Mouse (Mus musculus) spleen, postnatal 4 days (tissue): Measurements from ENCODE around the gene Nudcd3.

Experiments
- DNase-seq, 2 experiments: peaks; one replicate each; pipeline ENCODE4 v3.0.0; 2022; ENCODE audit warnings: low spot score in 2 of 2

Gene Nudcd3

DNA sequence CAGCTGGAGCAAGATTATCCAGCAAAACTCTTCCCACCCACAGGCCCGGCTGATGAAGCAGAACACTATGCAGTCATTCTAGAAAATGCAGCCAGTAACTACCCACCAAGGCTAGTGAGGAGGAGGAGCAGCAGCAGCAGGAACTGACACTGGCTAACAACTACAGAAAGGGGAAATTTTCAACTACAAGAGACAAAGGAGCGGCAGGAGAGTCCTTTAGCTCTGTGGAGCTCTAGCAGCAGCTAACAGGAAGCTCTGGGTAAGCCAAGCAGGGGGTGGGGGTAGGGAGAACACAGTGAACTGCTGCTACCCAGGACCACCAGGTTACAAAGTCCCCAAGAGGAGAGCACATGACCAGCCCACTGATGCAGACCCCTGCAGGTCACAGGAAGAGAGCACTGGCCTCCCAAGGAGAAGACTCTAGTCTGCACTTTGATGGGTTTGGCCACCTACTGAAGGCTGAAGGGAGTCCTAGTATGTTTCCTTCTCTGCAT lies 21.5 kb downstream of the Nudcd3 start:
- no peak for DNase-seq

- DNase-seq: no peak
These were observed 22.3 kb downstream of the Nudcd3 start for GRCm38 (mm10) chr11:6177781-6178420.

- no peak for DNase-seq
These were observed 24.7 kb downstream of the Nudcd3 start for GRCm38 (mm10) chr11:6175506-6175905.

GRCm38 (mm10) chr11:6174719-6175118 lies 25.5 kb downstream of the Nudcd3 start:
- DNase-seq: no peak

DNA sequence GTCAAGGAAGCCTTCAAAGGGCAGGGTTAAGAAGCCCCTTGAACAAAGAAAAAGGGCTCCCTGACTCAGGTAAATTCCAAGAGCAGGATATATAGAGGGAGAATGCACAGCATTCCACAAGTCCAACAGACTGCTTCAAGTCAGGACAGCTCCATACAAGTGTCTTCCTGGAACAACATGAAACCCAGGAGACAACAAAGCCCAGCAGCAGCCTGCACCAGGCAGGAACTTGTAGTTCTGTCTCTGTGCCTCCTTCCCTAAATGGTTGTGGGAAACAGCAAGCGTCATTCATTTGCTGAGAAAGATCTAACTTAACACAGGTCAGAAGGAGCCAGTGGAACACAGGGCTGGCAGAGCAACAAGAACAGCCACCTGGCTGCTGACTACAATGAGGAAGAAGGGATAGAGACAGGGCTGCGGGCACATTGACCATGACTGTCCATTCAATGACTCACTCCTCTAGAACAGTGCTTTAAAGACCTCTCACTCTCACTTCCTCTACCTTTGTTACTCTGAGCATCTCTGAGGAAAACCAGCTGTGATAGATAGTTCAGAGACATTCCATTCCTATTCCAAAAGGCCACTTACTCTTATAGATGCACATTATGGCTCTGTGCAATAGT lies 31.1 kb downstream of the Nudcd3 start:
- no peak for DNase-seq

DNA sequence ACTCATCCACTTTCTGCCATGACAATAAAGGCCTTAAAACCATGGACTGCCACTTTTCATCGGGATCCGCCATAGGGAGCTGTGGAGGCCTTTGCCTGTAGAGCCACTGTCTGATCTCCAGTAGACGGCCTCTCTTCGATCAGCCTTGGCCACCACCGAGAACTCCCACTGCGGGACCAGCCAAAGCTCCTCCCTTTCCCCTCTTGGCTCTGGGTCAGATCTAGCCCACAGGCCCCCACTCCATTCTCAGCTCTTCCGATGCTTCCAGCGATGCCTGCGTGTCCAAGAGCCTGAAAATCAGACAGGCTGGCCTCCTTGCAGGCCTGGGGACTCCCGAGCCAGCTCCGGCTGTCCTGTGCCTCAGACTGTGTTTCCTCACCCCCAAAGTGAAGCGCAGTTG lies 33.9 kb downstream of the Nudcd3 start:
- DNase-seq: no peak

GRCm38 (mm10) chr11:6165391-6166081 lies 34.7 kb downstream of the Nudcd3 start:
- DNase-seq: no peak

GRCm38 (mm10) chr11:6164781-6165180 lies 35.4 kb downstream of the Nudcd3 start:
- DNase-seq: no peak

GRCm38 (mm10) chr11:6163706-6164105 lies 36.5 kb downstream of the Nudcd3 start:
- no peak for DNase-seq

GRCm38 (mm10) chr11:6163062-6163461 lies 37.2 kb downstream of the Nudcd3 start:
- no peak for DNase-seq

DNA sequence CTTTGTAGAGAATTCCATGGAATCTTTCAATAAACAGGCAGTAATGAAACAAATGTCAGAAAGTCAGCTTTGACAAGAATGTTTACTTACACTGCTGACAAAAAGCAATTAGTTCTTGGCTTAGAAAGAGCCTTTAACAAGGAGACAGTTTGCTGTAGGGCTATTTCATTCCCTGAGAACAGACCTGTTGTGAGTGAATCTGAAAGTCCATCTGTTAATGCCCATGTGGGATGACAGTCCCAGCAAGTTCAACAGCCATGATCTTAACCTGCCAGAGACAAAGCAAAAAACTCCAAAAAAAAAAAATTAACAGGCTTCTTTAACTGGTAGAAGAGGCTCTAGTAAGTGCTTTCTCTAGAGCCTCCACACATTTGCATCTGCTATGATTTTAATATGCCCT lies 38.7 kb downstream of the Nudcd3 start:
- no peak for DNase-seq

- DNase-seq: no peak
These were observed 39.4 kb downstream of the Nudcd3 start for GRCm38 (mm10) chr11:6160663-6161271.

DNA sequence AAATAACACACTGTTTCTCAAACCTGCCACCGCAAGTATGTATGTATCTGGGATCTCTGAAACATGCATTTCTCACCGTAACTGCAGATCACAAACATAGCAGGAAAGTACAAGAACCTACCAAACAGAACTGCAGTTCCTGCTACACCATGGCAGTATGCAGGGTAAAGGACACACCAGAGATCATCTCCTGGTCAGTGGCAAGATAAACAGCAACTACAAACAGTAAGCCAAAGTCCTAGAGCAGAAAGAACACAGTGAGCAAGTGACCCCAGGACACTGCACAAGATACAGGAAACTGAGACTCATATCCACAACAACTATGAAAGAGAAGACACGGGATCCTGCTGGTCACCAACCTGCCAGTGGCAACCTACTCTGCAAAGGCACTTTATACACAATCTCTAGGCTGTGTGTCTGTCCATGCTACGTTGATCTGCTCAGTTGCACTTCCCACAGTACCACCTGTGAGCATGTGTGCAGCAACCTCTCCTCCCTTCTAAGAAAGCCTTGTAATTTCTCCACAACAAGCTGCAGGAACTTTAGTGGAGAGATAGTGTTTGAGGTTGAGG lies 40.4 kb downstream of the Nudcd3 start:
- no peak for DNase-seq

DNA sequence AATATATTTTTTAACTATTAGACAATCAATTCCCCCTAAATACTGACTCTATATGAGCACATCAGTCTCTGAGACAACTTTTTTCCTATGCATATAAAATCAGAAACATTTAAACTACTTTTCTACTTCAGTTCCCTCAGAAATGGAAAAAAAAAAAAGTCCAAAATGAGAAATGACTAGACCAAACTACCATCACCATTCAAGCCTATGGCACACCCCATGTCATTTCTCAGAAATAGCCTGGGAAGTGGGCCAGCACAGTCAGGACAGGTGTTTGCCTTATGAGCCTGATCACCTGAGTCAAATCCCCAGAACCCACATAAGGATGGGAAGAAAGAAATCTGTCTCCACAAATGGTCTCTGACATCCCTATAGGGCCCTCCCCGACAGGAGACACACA lies 41.7 kb downstream of the Nudcd3 start:
- no peak for DNase-seq

DNA sequence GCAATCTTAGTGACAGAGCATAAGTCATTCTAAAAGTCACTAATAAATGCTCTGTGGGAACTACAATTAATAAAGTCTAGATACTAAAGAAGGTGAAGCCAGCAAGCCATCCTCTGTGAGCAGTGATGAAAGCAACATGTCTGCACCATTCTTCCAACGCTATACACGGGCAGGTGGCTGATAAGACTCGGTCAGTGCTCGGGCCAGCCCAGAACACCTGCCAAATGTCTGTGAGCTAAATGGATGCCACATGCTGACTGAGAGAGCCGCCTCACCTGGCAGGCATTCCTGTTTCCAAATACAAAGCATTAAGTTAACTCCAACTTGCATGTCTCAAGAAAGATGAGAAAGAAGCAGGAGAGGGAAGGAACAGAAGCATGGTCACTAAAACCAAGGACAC lies 43.1 kb downstream of the Nudcd3 start:
- no peak for DNase-seq

DNA sequence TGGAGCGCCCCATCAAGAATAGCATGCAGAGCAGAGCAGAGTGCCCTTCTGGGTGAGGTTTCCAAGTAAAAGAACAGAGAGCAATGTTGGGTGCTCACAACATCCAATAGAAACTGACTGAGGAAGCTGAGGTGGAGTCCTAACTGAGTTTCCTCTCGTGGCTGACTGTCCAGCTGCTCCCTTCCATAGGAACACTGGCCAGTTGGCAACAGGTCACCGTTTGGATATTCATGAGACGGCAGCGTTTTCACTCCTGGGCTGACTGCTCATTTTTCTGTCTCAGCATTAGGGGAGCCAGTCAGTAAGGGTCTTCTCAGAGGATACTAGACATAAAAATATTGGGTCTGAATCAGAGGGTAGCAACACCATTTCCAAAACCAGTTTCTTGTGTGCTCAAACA lies 43.6 kb downstream of the Nudcd3 start:
- DNase-seq: no peak

DNA sequence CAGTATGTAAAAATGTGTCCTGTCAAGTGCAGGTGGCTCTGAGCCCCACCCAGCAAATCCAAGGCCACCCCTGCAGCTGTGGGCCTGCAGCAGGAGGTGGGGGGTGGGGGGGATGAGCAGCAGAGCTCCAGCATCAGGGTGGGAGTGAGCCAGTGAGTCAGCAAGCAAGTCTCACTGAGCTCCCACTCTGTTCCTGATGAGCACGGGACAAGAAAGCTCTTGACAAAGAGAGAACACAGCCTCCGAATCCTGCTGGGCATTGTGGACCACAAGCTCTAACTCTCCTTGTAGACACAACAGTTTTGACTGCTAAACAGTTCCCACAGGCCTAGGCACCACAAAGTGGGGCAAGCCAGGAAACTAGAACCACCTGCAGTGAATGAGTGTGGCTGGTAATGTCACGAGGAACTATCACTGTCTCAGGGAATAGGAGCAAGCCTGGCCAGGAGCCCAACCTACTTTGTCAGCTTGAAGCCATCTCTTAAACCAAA lies 46.0 kb downstream of the Nudcd3 start:
- DNase-seq: no peak

DNA sequence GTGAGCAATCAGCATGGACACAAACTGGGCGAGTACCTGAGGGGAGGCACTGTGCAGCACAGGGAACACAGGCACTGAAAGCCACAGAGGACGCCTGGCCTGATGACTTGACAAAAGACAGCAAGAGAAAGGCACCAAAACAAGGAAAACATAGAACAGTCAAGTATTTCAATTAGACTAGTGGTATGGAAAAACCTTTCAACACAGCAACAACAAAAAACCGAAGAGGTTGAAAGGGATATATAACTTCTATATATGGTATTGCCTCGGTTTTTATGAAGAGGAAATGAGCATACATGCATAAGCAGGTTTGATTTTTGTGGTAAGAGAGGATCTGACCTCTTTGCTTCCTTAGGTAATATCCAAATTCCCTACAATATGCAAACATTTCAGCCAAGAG lies 47.4 kb downstream of the Nudcd3 start:
- DNase-seq: no peak

DNA sequence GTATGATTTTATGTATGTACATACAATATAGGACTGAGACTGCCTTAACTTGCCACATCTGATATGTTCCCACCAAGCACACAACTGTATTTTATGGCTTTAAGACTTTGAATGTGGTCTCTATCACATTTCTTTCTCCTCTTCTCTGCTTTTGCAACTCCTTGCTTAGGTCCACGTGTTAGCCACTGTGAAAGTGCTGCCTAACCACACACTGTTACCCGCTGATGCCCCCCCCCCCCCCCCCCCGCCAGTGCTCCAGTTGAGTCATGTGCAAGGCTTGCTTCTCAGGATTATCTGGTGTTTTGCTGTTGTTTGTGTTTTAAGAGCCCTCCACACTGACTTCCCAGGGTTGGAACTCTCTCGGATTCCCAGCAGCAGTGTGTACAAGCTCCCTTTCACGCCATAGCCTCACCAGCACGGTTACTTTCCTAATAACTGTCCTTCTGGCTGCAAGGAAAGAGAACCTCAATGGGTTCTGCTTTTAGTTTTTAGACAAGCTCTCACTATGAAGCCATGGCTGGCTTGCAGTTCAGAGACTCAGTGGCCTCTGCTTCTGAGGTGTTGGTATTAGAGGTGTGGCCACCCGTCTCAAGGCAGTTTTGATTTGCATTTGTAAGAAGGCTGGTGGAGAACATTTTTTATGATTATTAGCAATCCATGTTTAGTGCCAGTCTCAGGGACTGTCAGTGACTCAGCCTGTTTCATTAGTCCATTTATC lies 61.8 kb downstream of the Nudcd3 start:
- no peak for DNase-seq

DNA sequence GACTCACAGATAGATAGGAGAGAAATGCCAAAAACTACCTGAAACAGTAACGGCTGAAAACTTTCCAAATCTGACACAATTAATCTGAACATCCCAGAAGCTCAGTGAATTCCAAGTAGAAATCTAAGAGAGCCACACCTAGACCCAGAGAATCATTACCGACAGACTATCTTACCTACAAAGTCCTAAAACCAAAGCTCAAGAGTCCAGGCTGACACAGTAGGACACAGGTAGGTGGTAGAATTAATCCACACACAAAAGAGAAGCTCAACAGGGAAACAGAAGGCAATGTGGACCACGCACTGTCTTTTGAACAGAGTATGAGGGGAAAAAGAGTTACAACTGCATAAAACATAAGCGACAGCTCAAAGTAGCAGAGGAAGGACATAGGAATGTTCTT lies 67.3 kb downstream of the Nudcd3 start:
- DNase-seq: no peak

GRCm38 (mm10) chr11:6130578-6130977 lies 69.6 kb downstream of the Nudcd3 start:
- no peak for DNase-seq
